16 mouse cellular contexts compared by ENCODE assay signal in genomic region chr5:38509568-38509967, GRCm38 (mm10). TPM values are rescaled to one million over a fixed set of nuclear protein-coding genes. Genes with fewer than 3 reads are reported as not detected.
DNase-seq lines count a peak whose midpoint lies in the region; ATAC-seq and TF ChIP-seq lines count a peak whose summit lies in the region.
"Had no signal": no experiment of that assay in that cellular context is flagged by ENCODE, and none has a peak within 500 bp of the region (broad histone marks: within the 10 kb centered on the region; RNA-seq: fewer than 3 reads in every experiment).

No protein-coding gene starts in this region.

- no peaks in the 10 kb centered on the region for H3K9me3 ChIP-seq in forebrain, embryonic 10.5 days
- H3K9me3 ChIP-seq in forebrain, embryonic 16.5 days (ENCODE audit: control insufficient read depth, low read length): no peaks in the 10 kb centered on the region
- H3K9me3 ChIP-seq in MEL (replicated peaks; ENCODE audit: insufficient read depth, low read length): no peaks in the 10 kb centered on the region
- no peaks in the 10 kb centered on the region for H3K9me3 ChIP-seq in intestine, embryonic 16.5 days (ENCODE audit: control insufficient read depth, low read length)
- H3K9me3 ChIP-seq in kidney, embryonic 14.5 days (ENCODE audit: control insufficient read depth, low read length): no peaks in the 10 kb centered on the region
- H3K9me3 ChIP-seq: kidney, embryonic 15.5 days; neural tube, embryonic 12.5 days had no signal

- no peak for DNase-seq in forebrain, embryonic 10.5 days (ENCODE audit: extremely low spot score, low spot score)
- peak; percentile 93 for DNase-seq in MEL (ENCODE audit: low read depth, low spot score)
- no peak for DNase-seq in frontal cortex, postnatal 14 days (ENCODE audit: low spot score in 2 of 2)
- no peak for DNase-seq in cerebellum, adult 8-10 months
- DNase-seq: cerebellum, adult 18-20 months; heart, adult 11 months; heart, postnatal 36 days; retina, postnatal 1 day; thymus, postnatal 25 days had no signal

- no peak for ATAC-seq in forebrain, embryonic 16.5 days
- ATAC-seq in intestine, embryonic 16.5 days: peak; percentile 76
- peak; percentile 65 for ATAC-seq in megakaryocyte progenitor cell, adult 5-6 weeks (replicated peaks; ENCODE audit: poor library complexity)
- ATAC-seq in kidney, embryonic 14.5 days (ENCODE audit: low FRiP score, low TSS enrichment): no peak
- ATAC-seq: forebrain, embryonic 14.5 days had no signal

- no peak overlapping the region for H3K4me3 ChIP-seq in forebrain, embryonic 10.5 days
- H3K4me3 ChIP-seq in forebrain, embryonic 16.5 days (replicated peaks; ENCODE audit: low read length): no peak overlapping the region
- no peak overlapping the region for H3K4me3 ChIP-seq in MEL (ENCODE audit: control insufficient read depth in 1 of 2, insufficient read depth in 1 of 2, low read depth in 2 of 2, low read length in 2 of 2)
- H3K4me3 ChIP-seq in intestine, embryonic 16.5 days (ENCODE audit: low read length): no peak overlapping the region
- H3K4me3 ChIP-seq in kidney, embryonic 14.5 days (ENCODE audit: low read length): no peak overlapping the region
- H3K4me3 ChIP-seq: kidney, embryonic 15.5 days; neural tube, embryonic 12.5 days had no signal

- TF ChIP-seq RAD21 in MEL (IDR thresholded peaks at IDR 0.05; ENCODE audit: low read depth, low read length): no peak

- TF ChIP-seq POLR2A in MEL (IDR thresholded peaks at IDR 0.05; ENCODE audit: control insufficient read depth in 1 of 2, insufficient read depth in 1 of 2, low read depth in 1 of 2, low read length in 2 of 2, poor library complexity in 1 of 2): no peak

- 0 out of 2 replicates have a peak overlapping the region, but pooled peaks have one; percentile 1 for H3K27ac ChIP-seq in forebrain, embryonic 10.5 days
- no peak overlapping the region for H3K27ac ChIP-seq in forebrain, embryonic 16.5 days (ENCODE audit: low read length)
- peak overlapping the region; percentile 94 for H3K27ac ChIP-seq in MEL (ENCODE audit: control insufficient read depth, low read depth, low read length)
- H3K27ac ChIP-seq in intestine, embryonic 16.5 days (ENCODE audit: low read length): no peak overlapping the region
- H3K27ac ChIP-seq in kidney, embryonic 14.5 days (ENCODE audit: low read depth, low read length): no peak overlapping the region
- H3K27ac ChIP-seq: kidney, embryonic 15.5 days; neural tube, embryonic 12.5 days had no signal

- no peaks in the 10 kb centered on the region for H3K27me3 ChIP-seq in forebrain, embryonic 10.5 days (ENCODE audit: poor library complexity, severe bottlenecking)
- H3K27me3 ChIP-seq in forebrain, embryonic 16.5 days (replicated peaks; ENCODE audit: control insufficient read depth, insufficient read depth, low read length): no peaks in the 10 kb centered on the region
- H3K27me3 ChIP-seq in MEL (ENCODE audit: control insufficient read depth in 1 of 2, insufficient read depth in 2 of 2, low read length in 2 of 2): no peaks in the 10 kb centered on the region
- no peaks in the 10 kb centered on the region for H3K27me3 ChIP-seq in intestine, embryonic 16.5 days (replicated peaks; ENCODE audit: control insufficient read depth, insufficient read depth, low read length)
- H3K27me3 ChIP-seq in kidney, embryonic 14.5 days (ENCODE audit: control insufficient read depth, insufficient read depth, low read length): no peaks in the 10 kb centered on the region
- H3K27me3 ChIP-seq: kidney, embryonic 15.5 days; neural tube, embryonic 12.5 days had no signal

- no peak for TF ChIP-seq CTCF in MEL (IDR thresholded peaks at IDR 0.05 in 2 of 3, conservative IDR thresholded peaks at IDR 0.05 in 1 of 3; ENCODE audit: control insufficient read depth in 1 of 3, insufficient read depth in 1 of 3, low read depth in 2 of 3, low read length in 3 of 3, poor library complexity in 1 of 3, severe bottlenecking in 1 of 3)

- H3K4me1 ChIP-seq in forebrain, embryonic 10.5 days: peaks cover 14% of the 10 kb centered on the region
- H3K4me1 ChIP-seq in forebrain, embryonic 16.5 days (replicated peaks; ENCODE audit: control insufficient read depth, insufficient read depth, low read length): no peaks in the 10 kb centered on the region
- peaks cover 10 to 32% of the 10 kb centered on the region in 2 experiments for H3K4me1 ChIP-seq in MEL (ENCODE audit: control insufficient read depth in 1 of 2, insufficient read depth in 2 of 2, low read length in 2 of 2)
- H3K4me1 ChIP-seq in intestine, embryonic 16.5 days (ENCODE audit: control insufficient read depth, insufficient read depth, low read length): no peaks in the 10 kb centered on the region
- H3K4me1 ChIP-seq in kidney, embryonic 14.5 days (ENCODE audit: control insufficient read depth, insufficient read depth, low read length): peaks cover 3% of the 10 kb centered on the region; the same call in 1 of the 2 replicates
- H3K4me1 ChIP-seq: neural tube, embryonic 12.5 days had no signal

- H3K4me2 ChIP-seq in forebrain, embryonic 16.5 days (ENCODE audit: low read length): no peak overlapping the region
- no peak overlapping the region for H3K4me2 ChIP-seq in intestine, embryonic 16.5 days (ENCODE audit: low read depth, low read length)
- no peak overlapping the region for H3K4me2 ChIP-seq in kidney, embryonic 14.5 days (replicated peaks; ENCODE audit: low read depth, low read length)
- H3K4me2 ChIP-seq: kidney, embryonic 15.5 days; neural tube, embryonic 12.5 days had no signal

- no peak overlapping the region for H3K9ac ChIP-seq in forebrain, embryonic 16.5 days (replicated peaks; ENCODE audit: low read depth, low read length)
- no peak overlapping the region for H3K9ac ChIP-seq in MEL (ENCODE audit: control insufficient read depth, low read depth, low read length, poor library complexity, severe bottlenecking)
- H3K9ac ChIP-seq in intestine, embryonic 16.5 days (ENCODE audit: low read depth, low read length): no peak overlapping the region
- H3K9ac ChIP-seq in kidney, embryonic 14.5 days (ENCODE audit: low read depth, low read length): no peak overlapping the region
- H3K9ac ChIP-seq: kidney, embryonic 15.5 days; neural tube, embryonic 12.5 days had no signal

- H3K36me3 ChIP-seq in forebrain, embryonic 10.5 days (replicated peaks): no peaks in the 10 kb centered on the region
- no peaks in the 10 kb centered on the region for H3K36me3 ChIP-seq in forebrain, embryonic 16.5 days (ENCODE audit: control insufficient read depth, insufficient read depth)
- H3K36me3 ChIP-seq in MEL (ENCODE audit: control insufficient read depth in 1 of 2, insufficient read depth in 2 of 2, low read length in 2 of 2): peaks cover 0 to 32% of the 10 kb centered on the region in 2 experiments; a peak in 2 of 4 replicates
- H3K36me3 ChIP-seq in intestine, embryonic 16.5 days (ENCODE audit: control insufficient read depth, insufficient read depth, low read length): no peaks in the 10 kb centered on the region
- H3K36me3 ChIP-seq in kidney, embryonic 14.5 days (ENCODE audit: control insufficient read depth, insufficient read depth, low read length): no peaks in the 10 kb centered on the region
- H3K36me3 ChIP-seq: kidney, embryonic 15.5 days; neural tube, embryonic 12.5 days had no signal

- no peaks in the 10 kb centered on the region; the same call in 1 of the 2 replicates for H3K79me2 ChIP-seq in MEL (ENCODE audit: control insufficient read depth, insufficient read depth, low read length, poor library complexity)

- WGBS in forebrain, embryonic 10.5 days: 91% methylated on average over 4 of the region's 4 CpGs
- WGBS in forebrain, embryonic 16.5 days: 81% methylated on average over 4 of the region's 4 CpGs
- 79% methylated on average over 4 of the region's 4 CpGs for WGBS in intestine, embryonic 16.5 days
- 85% methylated on average over 4 of the region's 4 CpGs for WGBS in kidney, embryonic 14.5 days

- TF ChIP-seq EP300 in MEL (IDR thresholded peaks at IDR 0.05; ENCODE audit: low read depth in 1 of 2, low read length in 2 of 2): peak; percentile 94 to 98

TF ChIP-seq in MEL, 35 proteins besides CTCF, POLR2A, EP300 and RAD21 (continues in another document):
- TF ChIP-seq MXI1 (IDR thresholded peaks at IDR 0.05; ENCODE audit: low read depth, low read length) (no peak), NRF1 (IDR thresholded peaks at IDR 0.05; ENCODE audit: insufficient read depth, low read depth, low read length, poor library complexity, severe bottlenecking) (no peak), JUND (IDR thresholded peaks at IDR 0.05; ENCODE audit: low read depth, low read length) (0 out of 2 replicates have a peak, but pooled peaks have one; percentile 46), GATA1 (IDR thresholded peaks at IDR 0.05; ENCODE audit: low read depth, low read length) (peak; percentile 100), TCF12 (IDR thresholded peaks at IDR 0.05; ENCODE audit: low read depth, low read length) (peak; percentile 97), POLR2AphosphoS5 (IDR thresholded peaks at IDR 0.05; ENCODE audit: borderline replicate concordance, low read depth, low read length) (no peak), TAL1 (IDR thresholded peaks at IDR 0.05; ENCODE audit: low read length) (peak; percentile 99), CHD1 (IDR thresholded peaks at IDR 0.05; ENCODE audit: low read depth, low read length) (no peak)

RNA-seq across cellular contexts. Expression of gene Slc2a9, which starts 6.6 kb away (rescaled TPM):
- polyA plus RNA-seq in forebrain, embryonic 10.5 days (2016; fragmentation: Nextera tagmentation; extraction: Ambion mirVana): 0.22 and 0.47 TPM in 2 replicates
- polyA plus RNA-seq in forebrain, embryonic 16.5 days (2015; fragmentation: Nextera tagmentation; extraction: Ambion mirVana): 0.35 and 0.53 TPM in 2 replicates
- 1.1 and 2.3 TPM in 2 replicates for total RNA-seq in MEL (2012; rRNA removed)
- 1 to 10 TPM in 1 of 2 experiments, not detected in 1; 4.2 TPM for polyA plus RNA-seq in MEL (2012; ENCODE audit: insufficient read depth in 1 of 2, insufficient read length in 2 of 2, low read depth in 1 of 2, low replicate concordance in 2 of 2, missing spikeins in 1 of 2)
- 2.5 and 2.6 TPM in 2 replicates for polyA plus RNA-seq in intestine, embryonic 16.5 days (2015; fragmentation: Nextera tagmentation; extraction: Ambion mirVana)
- total RNA-seq in megakaryocyte progenitor cell, adult 5-6 weeks (2015): 3.4 and 3.9 TPM in 2 replicates
- 4.2 and 9.8 TPM in 2 replicates for total RNA-seq in megakaryocyte progenitor cell, adult 5-6 weeks (2017)
- polyA plus RNA-seq in kidney, embryonic 14.5 days (2014; fragmentation: Nextera tagmentation; extraction: Ambion mirVana): 0.40 and 1.6 TPM in 2 replicates

RNA-seq across cellular contexts. Expression of gene Wdr1, which starts 53.5 kb away (rescaled TPM):
- 171 and 173 TPM in 2 replicates for polyA plus RNA-seq in forebrain, embryonic 10.5 days (2016; fragmentation: Nextera tagmentation; extraction: Ambion mirVana)
- polyA plus RNA-seq in forebrain, embryonic 16.5 days (2015; fragmentation: Nextera tagmentation; extraction: Ambion mirVana): 190 and 193 TPM in 2 replicates
- total RNA-seq in MEL (2012; rRNA removed): 174 and 176 TPM in 2 replicates
- polyA plus RNA-seq in MEL (2012; ENCODE audit: insufficient read depth in 1 of 2, insufficient read length in 2 of 2, low read depth in 1 of 2, low replicate concordance in 2 of 2, missing spikeins in 1 of 2): 100 to 1,000 TPM in 1 of 2 experiments, not detected in 1; 144 TPM
- polyA plus RNA-seq in intestine, embryonic 16.5 days (2015; fragmentation: Nextera tagmentation; extraction: Ambion mirVana): 274 and 286 TPM in 2 replicates
- 127 and 134 TPM in 2 replicates for total RNA-seq in megakaryocyte progenitor cell, adult 5-6 weeks (2015)
- 209 TPM in 2 replicates for total RNA-seq in megakaryocyte progenitor cell, adult 5-6 weeks (2017)
- polyA plus RNA-seq in kidney, embryonic 14.5 days (2014; fragmentation: Nextera tagmentation; extraction: Ambion mirVana): 151 and 210 TPM in 2 replicates

Comparison
In these comparisons a context has a peak if more than half of its experiments do, and no peak if none do; other contexts are left out.
1. H3K27ac ChIP-seq: peak in forebrain, embryonic 10.5 days (single experiment) and MEL (single experiment); none in forebrain, embryonic 16.5 days (single experiment), intestine, embryonic 16.5 days (single experiment) and kidney, embryonic 14.5 days (single experiment).
2. ATAC-seq: peak in intestine, embryonic 16.5 days (single experiment) and megakaryocyte progenitor cell, adult 5-6 weeks (single experiment); none in forebrain, embryonic 16.5 days (single experiment) and kidney, embryonic 14.5 days (single experiment).